Mouse (Mus musculus): ENCODE measurements around the gene Pwwp2b. TPM values are rescaled to one million over a fixed set of nuclear protein-coding genes. Genes with fewer than 3 reads are reported as not detected.

Pwwp2b gene
- polyA plus RNA-seq, 1 experiment from 2014 or later: 13.5 TPM

DNA sequence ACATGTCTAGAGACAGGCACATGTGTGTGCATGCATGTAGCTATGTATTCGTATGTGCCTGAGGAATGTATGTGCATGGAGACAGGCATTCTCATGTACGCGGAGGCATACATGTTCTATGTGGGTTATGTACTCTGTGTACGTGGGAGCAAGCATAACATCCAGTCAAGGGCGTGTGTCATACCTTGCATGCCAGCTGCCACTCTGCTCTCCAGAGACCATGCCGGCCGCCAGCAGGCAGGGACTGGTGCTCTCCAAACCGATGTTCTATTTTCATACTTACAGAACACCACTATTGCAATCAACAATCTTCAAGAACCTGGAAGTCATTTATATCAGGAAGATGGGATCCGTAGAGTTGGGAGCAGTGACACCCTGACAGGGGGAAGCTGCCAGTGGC is 31.8 kb upstream of the Pwwp2b start:
- Histone ChIP-seq H3K27me3 (ENCODE audit: insufficient read depth, low read length) (no peaks in the 10 kb centered on the region), H3K4me2 (no peak overlapping the region), H3K4me1 (ENCODE audit: insufficient read depth) (peaks cover 17% of the 10 kb centered on the region; the same call in 1 of the 2 replicates), H3K27ac (ENCODE audit: low read depth) (no peak overlapping the region), H3K9me3 (ENCODE audit: low read depth, low read length) (no peaks in the 10 kb centered on the region), H3K9ac (no peak overlapping the region), H3K4me3 (ENCODE audit: low read depth, low read length) (no peak overlapping the region), H3K36me3 (ENCODE audit: insufficient read depth) (no peaks in the 10 kb centered on the region)
- no peak for TF ChIP-seq CTCF (IDR thresholded peaks at IDR 0.05; ENCODE audit: low read depth)
- no peak for DNase-seq
- WGBS: 87% methylated on average over 9 of the region's 9 CpGs
- no peak for ATAC-seq (ENCODE audit: insufficient read depth)

DNA sequence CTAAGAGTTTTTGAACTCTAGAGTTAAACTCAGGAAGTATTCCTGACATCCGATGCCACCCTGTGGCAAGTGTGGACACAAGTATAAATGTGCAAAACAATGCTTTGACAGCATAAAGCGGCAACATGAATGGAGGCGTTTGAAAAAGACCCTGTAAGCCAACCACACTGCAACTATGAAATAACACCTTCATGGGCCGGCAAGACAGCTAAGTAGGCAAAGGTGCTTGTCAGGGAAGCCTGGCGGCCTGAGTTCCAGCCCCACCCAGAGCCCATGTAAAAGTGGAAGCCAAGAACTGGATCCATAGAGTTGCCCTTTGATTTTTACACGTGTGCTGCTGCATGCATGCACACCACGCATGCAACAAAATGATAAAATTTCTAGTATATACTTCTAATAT is 31.2 kb upstream of the Pwwp2b start:
- Histone ChIP-seq H3K27ac (ENCODE audit: low read depth) (no peak overlapping the region), H3K4me1 (ENCODE audit: insufficient read depth) (peaks cover 17% of the 10 kb centered on the region; the same call in 1 of the 2 replicates), H3K9me3 (ENCODE audit: low read depth, low read length) (no peaks in the 10 kb centered on the region), H3K36me3 (ENCODE audit: insufficient read depth) (no peaks in the 10 kb centered on the region), H3K9ac (no peak overlapping the region), H3K4me2 (no peak overlapping the region), H3K4me3 (ENCODE audit: low read depth, low read length) (no peak overlapping the region), H3K27me3 (ENCODE audit: insufficient read depth, low read length) (no peaks in the 10 kb centered on the region)
- DNase-seq (no peak), ATAC-seq (ENCODE audit: insufficient read depth) (no peak)
- TF ChIP-seq CTCF (IDR thresholded peaks at IDR 0.05; ENCODE audit: low read depth): no peak
- WGBS: 77% methylated on average over 7 of the region's 7 CpGs

GRCm38 (mm10) chr7:139218641-139219415 is 29.5 kb upstream of the Pwwp2b start:
- 44% methylated on average over 6 of the region's 6 CpGs for WGBS
- no peak overlapping the region for H3K4me3 ChIP-seq (ENCODE audit: low read depth, low read length)
- H3K9me3 ChIP-seq (ENCODE audit: low read depth, low read length): no peaks in the 10 kb centered on the region
- H3K4me1 ChIP-seq (ENCODE audit: insufficient read depth): peaks cover 14% of the 10 kb centered on the region; the same call in 1 of the 2 replicates
- no peaks in the 10 kb centered on the region for H3K36me3 ChIP-seq (ENCODE audit: insufficient read depth)
- DNase-seq: peak; percentile 63
- H3K9ac ChIP-seq: no peak overlapping the region
- ATAC-seq (ENCODE audit: insufficient read depth): no peak
- 0 out of 2 replicates have a peak overlapping the region, but pooled peaks have one; percentile 18 for H3K27ac ChIP-seq (ENCODE audit: low read depth)
- no peaks in the 10 kb centered on the region for H3K27me3 ChIP-seq (ENCODE audit: insufficient read depth, low read length)
- no peak overlapping the region for H3K4me2 ChIP-seq
- TF ChIP-seq CTCF (IDR thresholded peaks at IDR 0.05; ENCODE audit: low read depth): no peak

GRCm38 (mm10) chr7:139219486-139219885 is 28.8 kb upstream of the Pwwp2b start:
- H3K27ac ChIP-seq (ENCODE audit: low read depth): 0 out of 2 replicates have a peak overlapping the region, but pooled peaks have one; percentile 18
- 75% methylated on average over 5 of the region's 5 CpGs for WGBS

GRCm38 (mm10) chr7:139220303-139220702 is 28.0 kb upstream of the Pwwp2b start:
- ATAC-seq (ENCODE audit: insufficient read depth) (peak; percentile 69; the same call in 1 of the 2 replicates), DNase-seq (peak; percentile 51)
- no peak overlapping the region for H3K9ac ChIP-seq
- 33% methylated on average over 2 of the region's 2 CpGs for WGBS
- no peak overlapping the region for H3K4me2 ChIP-seq
- H3K4me1 ChIP-seq (ENCODE audit: insufficient read depth): peaks cover 14% of the 10 kb centered on the region; the same call in 1 of the 2 replicates
- TF ChIP-seq CTCF (IDR thresholded peaks at IDR 0.05; ENCODE audit: low read depth): no peak
- no peaks in the 10 kb centered on the region for H3K9me3 ChIP-seq (ENCODE audit: low read depth, low read length)
- no peaks in the 10 kb centered on the region for H3K27me3 ChIP-seq (ENCODE audit: insufficient read depth, low read length)
- H3K27ac ChIP-seq (ENCODE audit: low read depth): no peak overlapping the region
- H3K36me3 ChIP-seq (ENCODE audit: insufficient read depth): no peaks in the 10 kb centered on the region
- H3K4me3 ChIP-seq (ENCODE audit: low read depth, low read length): no peak overlapping the region

More at GRCm38 (mm10) chr7:139219486-139219885, 28.8 kb upstream of the Pwwp2b start:
- H3K9ac ChIP-seq: no peak overlapping the region
- H3K27me3 ChIP-seq (ENCODE audit: insufficient read depth, low read length): no peaks in the 10 kb centered on the region
- TF ChIP-seq CTCF (IDR thresholded peaks at IDR 0.05; ENCODE audit: low read depth): no peak
- no peak overlapping the region for H3K4me3 ChIP-seq (ENCODE audit: low read depth, low read length)
- ATAC-seq (ENCODE audit: insufficient read depth) (no peak), DNase-seq (no peak)
- peaks cover 14% of the 10 kb centered on the region; the same call in 1 of the 2 replicates for H3K4me1 ChIP-seq (ENCODE audit: insufficient read depth)
- H3K4me2 ChIP-seq: no peak overlapping the region
- no peaks in the 10 kb centered on the region for H3K9me3 ChIP-seq (ENCODE audit: low read depth, low read length)
- H3K36me3 ChIP-seq (ENCODE audit: insufficient read depth): no peaks in the 10 kb centered on the region

- Histone ChIP-seq H3K4me1 (ENCODE audit: insufficient read depth) (peaks cover 14% of the 10 kb centered on the region; the same call in 1 of the 2 replicates), H3K4me2 (no peak overlapping the region), H3K27ac (ENCODE audit: low read depth) (no peak overlapping the region), H3K36me3 (ENCODE audit: insufficient read depth) (no peaks in the 10 kb centered on the region), H3K27me3 (ENCODE audit: insufficient read depth, low read length) (no peaks in the 10 kb centered on the region), H3K9ac (no peak overlapping the region), H3K4me3 (ENCODE audit: low read depth, low read length) (no peak overlapping the region), H3K9me3 (ENCODE audit: low read depth, low read length) (no peaks in the 10 kb centered on the region)
- no peak for ATAC-seq (ENCODE audit: insufficient read depth)
- DNase-seq: no peak
- WGBS: 63% methylated on average over 5 of the region's 5 CpGs
- TF ChIP-seq CTCF (IDR thresholded peaks at IDR 0.05; ENCODE audit: low read depth): no peak
Measured at GRCm38 (mm10) chr7:139221072-139221471, 27.2 kb upstream of the Pwwp2b start.

DNA sequence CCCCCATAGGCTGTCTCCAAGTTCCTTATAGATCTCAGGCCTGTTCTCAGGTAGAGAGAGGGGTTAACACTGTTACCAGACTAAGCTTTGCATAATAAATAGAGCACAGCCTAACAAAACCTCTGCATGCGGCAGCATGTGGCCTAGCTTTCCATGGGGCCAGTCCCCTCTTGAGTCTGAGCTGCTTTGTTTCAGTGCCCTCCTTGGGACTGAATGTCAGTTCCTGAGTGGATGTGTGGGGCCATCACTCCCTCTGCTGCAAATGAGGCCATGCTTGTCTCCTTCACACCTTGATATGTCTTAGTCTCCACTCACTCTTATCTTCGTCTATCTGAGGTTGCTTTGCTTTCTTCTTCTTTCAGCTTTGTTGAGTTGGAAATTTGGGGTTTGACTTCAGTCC is 26.4 kb upstream of the Pwwp2b start:
- Histone ChIP-seq H3K4me1 (ENCODE audit: insufficient read depth) (peaks cover 14% of the 10 kb centered on the region; the same call in 1 of the 2 replicates), H3K36me3 (ENCODE audit: insufficient read depth) (no peaks in the 10 kb centered on the region), H3K4me2 (no peak overlapping the region), H3K27ac (ENCODE audit: low read depth) (no peak overlapping the region), H3K4me3 (ENCODE audit: low read depth, low read length) (no peak overlapping the region), H3K9ac (no peak overlapping the region), H3K9me3 (ENCODE audit: low read depth, low read length) (no peaks in the 10 kb centered on the region), H3K27me3 (ENCODE audit: insufficient read depth, low read length) (no peaks in the 10 kb centered on the region)
- no peak for ATAC-seq (ENCODE audit: insufficient read depth)
- WGBS: 85% methylated on average over 2 of the region's 2 CpGs
- TF ChIP-seq CTCF (IDR thresholded peaks at IDR 0.05; ENCODE audit: low read depth): no peak
- no peak for DNase-seq

All from lung, embryonic 14.5 days (tissue).